Mouse (Mus musculus) liver, postnatal 0 days (tissue): ENCODE results near the gene Mvb12b.

ENCODE experiments used
- CTCF ChIP-seq: sonication (generic); IDR thresholded peaks from 2 replicates; pipeline ENCODE4 v1.5.1; 2016; ENCODE audit warnings: antibody characterized with exemption, low read depth
- EP300 ChIP-seq: IDR thresholded peaks from 2 replicates; pipeline ENCODE4 v1.6.1; 2016; ENCODE audit warnings: antibody characterized with exemption, low read depth, mild to moderate bottlenecking

GRCm38 (mm10) chr2:33759447-33759846 is 128.3 kb downstream of the Mvb12b start:
- TF ChIP-seq EP300 (no peak), CTCF (no peak)
